21 mouse cellular contexts compared by ENCODE assay signal in genomic region chr1:183712895-183713294, GRCm38 (mm10).
"Had no signal": no experiment of that assay in that cellular context is flagged by ENCODE, and none has a peak within 500 bp of the region (broad histone marks: within the 10 kb centered on the region; RNA-seq: fewer than 3 reads in every experiment).

No protein-coding gene starts in this region.

- DNase-seq: lung, adult 18-20 months; lung, embryonic 14.5 days; lung, postnatal 10 days; lung, postnatal 36 days; right cerebral cortex, postnatal 25 days; right cerebral cortex, postnatal 4 days; spleen, adult 18-20 months; thymus, adult 2 months; thymus, postnatal 25 days; thymus, postnatal 4 days had no signal

- ATAC-seq: liver, embryonic 12.5 days; midbrain, embryonic 13.5 days; midbrain, embryonic 16.5 days had no signal

- H3K4me2 ChIP-seq: liver, embryonic 12.5 days; lung, embryonic 14.5 days; midbrain, embryonic 11.5 days; midbrain, embryonic 13.5 days; neural tube, embryonic 13.5 days; neural tube, embryonic 15.5 days; stomach, embryonic 15.5 days had no signal

- H3K4me1 ChIP-seq: liver, embryonic 12.5 days; midbrain, embryonic 13.5 days; stomach, embryonic 15.5 days had no signal

- H3K27ac ChIP-seq: liver, embryonic 12.5 days; liver, embryonic 14.5 days; macrophage; midbrain, embryonic 13.5 days; neural tube, embryonic 13.5 days; neural tube, embryonic 15.5 days; stomach, embryonic 15.5 days; stomach, postnatal 0 days had no signal

- H3K4me3 ChIP-seq: liver, embryonic 12.5 days; midbrain, embryonic 13.5 days; myocyte; neural tube, embryonic 13.5 days; neural tube, embryonic 15.5 days; stomach, embryonic 15.5 days had no signal

- H3K27me3 ChIP-seq: liver, embryonic 12.5 days; midbrain, embryonic 13.5 days; neural tube, embryonic 13.5 days; neural tube, embryonic 15.5 days; stomach, embryonic 15.5 days had no signal

- H3K36me3 ChIP-seq: liver, embryonic 12.5 days; midbrain, embryonic 13.5 days; neural tube, embryonic 13.5 days; neural tube, embryonic 15.5 days; stomach, embryonic 15.5 days had no signal

- H3K9ac ChIP-seq: liver, embryonic 12.5 days; liver, embryonic 14.5 days; lung, embryonic 14.5 days; midbrain, embryonic 13.5 days; neural tube, embryonic 13.5 days; neural tube, embryonic 15.5 days; stomach, embryonic 15.5 days had no signal

- H3K9me3 ChIP-seq: liver, embryonic 12.5 days; midbrain, embryonic 13.5 days; neural tube, embryonic 13.5 days; neural tube, embryonic 15.5 days; stomach, embryonic 15.5 days had no signal
